Mouse (Mus musculus) embryo, embryonic 10 days (tissue): Measurements from ENCODE around the gene Gas7.

Experiments
- DNase-seq: peaks from one replicate; pipeline ENCODE4 v3.0.0-alpha.2; 2015; ENCODE audit warnings: low spot score

Gas7 gene

GRCm38 (mm10) chr11:67574344-67574743 lies 119.1 kb downstream of the Gas7 start:
- DNase-seq = no peak

GRCm38 (mm10) chr11:67577472-67577871 lies 122.2 kb downstream of the Gas7 start:
- no peak for DNase-seq

- DNase-seq = peak; percentile 30
Observed at GRCm38 (mm10) chr11:67577994-67578393, 122.8 kb downstream of the Gas7 start.

- no peak for DNase-seq
Observed at GRCm38 (mm10) chr11:67579136-67579535, 123.9 kb downstream of the Gas7 start.

GRCm38 (mm10) chr11:67581549-67581948 lies 126.3 kb downstream of the Gas7 start:
- no peak for DNase-seq

- DNase-seq = no peak
Observed at GRCm38 (mm10) chr11:67582570-67582969, 127.3 kb downstream of the Gas7 start.

GRCm38 (mm10) chr11:67585016-67585415 lies 129.8 kb downstream of the Gas7 start:
- no peak for DNase-seq

GRCm38 (mm10) chr11:67585629-67586028 lies 130.4 kb downstream of the Gas7 start:
- DNase-seq = no peak

- DNase-seq = no peak
Observed at GRCm38 (mm10) chr11:67586231-67586994, 131.2 kb downstream of the Gas7 start.

GRCm38 (mm10) chr11:67588196-67588827 lies 133.1 kb downstream of the Gas7 start:
- DNase-seq = no peak

GRCm38 (mm10) chr11:67588828-67589314 lies 133.6 kb downstream of the Gas7 start:
- no peak for DNase-seq

GRCm38 (mm10) chr11:67596233-67596632 lies 141.0 kb downstream of the Gas7 start:
- peak; percentile 46 for DNase-seq

GRCm38 (mm10) chr11:67596856-67597255 lies 141.6 kb downstream of the Gas7 start:
- no peak for DNase-seq

GRCm38 (mm10) chr11:67597388-67597787 lies 142.2 kb downstream of the Gas7 start:
- DNase-seq = no peak

- DNase-seq = no peak
Observed at GRCm38 (mm10) chr11:67599141-67599540, 143.9 kb downstream of the Gas7 start.

GRCm38 (mm10) chr11:67600710-67601430 lies 145.6 kb downstream of the Gas7 start:
- DNase-seq = no peak

- no peak for DNase-seq
Observed at GRCm38 (mm10) chr11:67602711-67603369, 147.6 kb downstream of the Gas7 start.

GRCm38 (mm10) chr11:67604481-67604880 lies 149.2 kb downstream of the Gas7 start:
- DNase-seq = no peak

- DNase-seq = no peak
Observed at GRCm38 (mm10) chr11:67608114-67608683, 153.0 kb downstream of the Gas7 start.

GRCm38 (mm10) chr11:67612158-67612839 lies 157.1 kb downstream of the Gas7 start:
- DNase-seq = no peak

GRCm38 (mm10) chr11:67616557-67617239 lies 161.5 kb downstream of the Gas7 start:
- DNase-seq = no peak
